Mouse (Mus musculus): ENCODE measurements around the gene Plxnc1. TPM values are rescaled to one million over a fixed set of nuclear protein-coding genes. Genes with fewer than 3 reads are reported as not detected.
A peak's percentile ranks its signal among the peaks of the same experiment; 100 is the strongest.

Plxnc1 gene
- total RNA-seq, 2 experiments from 2014 or later = 34.8 to 38.2 TPM

GRCm38 (mm10) chr10:94920526-94920925, 24.1 kb downstream of the Plxnc1 start:
- DNase-seq (ENCODE audit: low spot score in 2 of 2) = no peak

GRCm38 (mm10) chr10:94919960-94920359, 24.7 kb downstream of the Plxnc1 start:
- DNase-seq (ENCODE audit: low spot score in 2 of 2) = no peak

- DNase-seq (ENCODE audit: low spot score in 2 of 2) = peak; percentile 56 to 83
Measured at GRCm38 (mm10) chr10:94919552-94919951, 25.1 kb downstream of the Plxnc1 start.

- peak in 1 of 2 experiments; percentile 34 for DNase-seq (ENCODE audit: low spot score in 2 of 2)
Measured at GRCm38 (mm10) chr10:94918618-94919017, 26.0 kb downstream of the Plxnc1 start.

GRCm38 (mm10) chr10:94917990-94918389, 26.6 kb downstream of the Plxnc1 start:
- no peak for DNase-seq (ENCODE audit: low spot score in 2 of 2)

GRCm38 (mm10) chr10:94917354-94917753, 27.3 kb downstream of the Plxnc1 start:
- no peak for DNase-seq (ENCODE audit: low spot score in 2 of 2)

- DNase-seq (ENCODE audit: low spot score in 2 of 2) = no peak
Measured at GRCm38 (mm10) chr10:94916610-94917009, 28.0 kb downstream of the Plxnc1 start.

GRCm38 (mm10) chr10:94915746-94916145, 28.9 kb downstream of the Plxnc1 start:
- no peak for DNase-seq (ENCODE audit: low spot score in 2 of 2)

- no peak for DNase-seq (ENCODE audit: low spot score in 2 of 2)
Measured at GRCm38 (mm10) chr10:94914081-94914480, 30.6 kb downstream of the Plxnc1 start.

GRCm38 (mm10) chr10:94913336-94913739, 31.3 kb downstream of the Plxnc1 start:
- DNase-seq (ENCODE audit: low spot score in 2 of 2) = no peak

- DNase-seq (ENCODE audit: low spot score in 2 of 2) = no peak
Measured at GRCm38 (mm10) chr10:94912551-94912950, 32.1 kb downstream of the Plxnc1 start.

- DNase-seq (ENCODE audit: low spot score in 2 of 2) = no peak
Measured at GRCm38 (mm10) chr10:94911102-94911501, 33.5 kb downstream of the Plxnc1 start.

GRCm38 (mm10) chr10:94910570-94910969, 34.1 kb downstream of the Plxnc1 start:
- no peak for DNase-seq (ENCODE audit: low spot score in 2 of 2)

- no peak for DNase-seq (ENCODE audit: low spot score in 2 of 2)
Measured at GRCm38 (mm10) chr10:94909789-94910188, 34.8 kb downstream of the Plxnc1 start.

- peak; percentile 39 to 67 for DNase-seq (ENCODE audit: low spot score in 2 of 2)
Measured at GRCm38 (mm10) chr10:94908976-94909717, 35.5 kb downstream of the Plxnc1 start.

GRCm38 (mm10) chr10:94905689-94906473, 38.8 kb downstream of the Plxnc1 start:
- peak; percentile 77 to 87 for DNase-seq (ENCODE audit: low spot score in 2 of 2)

GRCm38 (mm10) chr10:94905219-94905618, 39.4 kb downstream of the Plxnc1 start:
- peak in 1 of 2 experiments; percentile 30 for DNase-seq (ENCODE audit: low spot score in 2 of 2)

GRCm38 (mm10) chr10:94896950-94897349, 47.7 kb downstream of the Plxnc1 start:
- no peak for DNase-seq (ENCODE audit: low spot score in 2 of 2)

- no peak for DNase-seq (ENCODE audit: low spot score in 2 of 2)
Measured at GRCm38 (mm10) chr10:94896311-94896710, 48.3 kb downstream of the Plxnc1 start.

- no peak for DNase-seq (ENCODE audit: low spot score in 2 of 2)
Measured at GRCm38 (mm10) chr10:94895876-94896275, 48.8 kb downstream of the Plxnc1 start.

GRCm38 (mm10) chr10:94889735-94890134, 54.9 kb downstream of the Plxnc1 start:
- DNase-seq (ENCODE audit: low spot score in 2 of 2) = no peak

- no peak for DNase-seq (ENCODE audit: low spot score in 2 of 2)
Measured at GRCm38 (mm10) chr10:94883216-94883615, 61.4 kb downstream of the Plxnc1 start.

All from layer of hippocampus, adult 18-20 months (tissue).